Mouse (Mus musculus): ENCODE measurements around the gene H60b.

DNA sequence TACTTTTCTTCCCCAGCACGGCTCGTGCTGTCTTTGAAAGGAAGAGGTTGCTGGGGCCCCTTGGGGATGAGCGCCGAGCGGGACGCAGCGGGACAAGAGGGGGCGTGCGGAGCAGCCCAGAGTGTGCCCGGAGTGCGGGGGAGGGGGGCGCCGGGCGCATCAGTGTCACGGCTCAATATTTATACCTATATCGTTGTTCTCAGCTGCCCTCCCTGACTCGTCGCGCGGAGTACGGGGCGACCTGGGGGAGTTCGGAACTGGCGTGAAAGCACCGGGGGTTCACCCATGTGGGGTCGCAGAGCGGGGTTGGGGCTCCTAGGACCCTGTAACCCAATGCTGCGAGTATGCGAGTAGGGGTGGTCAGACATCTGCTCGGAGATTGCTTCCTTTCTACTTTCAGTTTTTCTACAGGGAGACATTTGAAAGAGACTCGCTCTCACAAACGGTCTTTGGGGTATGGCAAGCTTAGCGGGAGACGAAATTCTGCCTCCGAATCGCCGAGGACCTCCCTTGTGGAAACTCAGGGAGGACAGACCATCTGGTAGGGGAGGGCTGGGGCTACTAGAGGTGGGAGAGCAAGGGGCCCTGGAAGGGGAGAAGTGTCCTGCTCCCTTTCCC is 9.2 kb upstream of the H60b start, which contains the start of gene E030030I06Rik:
- no peak for TF ChIP-seq CTCF (IDR thresholded peaks at IDR 0.05; ENCODE audit: low read depth, low read length)
- TF ChIP-seq TAL1 (conservative IDR thresholded peaks at IDR 0.05; ENCODE audit: low read depth, low read length), result no peak
- no peak for TF ChIP-seq GATA1 (IDR thresholded peaks at IDR 0.05; ENCODE audit: borderline replicate concordance, low read length)
- no peak for TF ChIP-seq POLR2AphosphoS5 (IDR thresholded peaks at IDR 0.05; ENCODE audit: insufficient replicate concordance, low read depth, low read length)
